Mouse (Mus musculus): Measurements from ENCODE around the gene Ezh1.

The Ezh1 gene

DNA sequence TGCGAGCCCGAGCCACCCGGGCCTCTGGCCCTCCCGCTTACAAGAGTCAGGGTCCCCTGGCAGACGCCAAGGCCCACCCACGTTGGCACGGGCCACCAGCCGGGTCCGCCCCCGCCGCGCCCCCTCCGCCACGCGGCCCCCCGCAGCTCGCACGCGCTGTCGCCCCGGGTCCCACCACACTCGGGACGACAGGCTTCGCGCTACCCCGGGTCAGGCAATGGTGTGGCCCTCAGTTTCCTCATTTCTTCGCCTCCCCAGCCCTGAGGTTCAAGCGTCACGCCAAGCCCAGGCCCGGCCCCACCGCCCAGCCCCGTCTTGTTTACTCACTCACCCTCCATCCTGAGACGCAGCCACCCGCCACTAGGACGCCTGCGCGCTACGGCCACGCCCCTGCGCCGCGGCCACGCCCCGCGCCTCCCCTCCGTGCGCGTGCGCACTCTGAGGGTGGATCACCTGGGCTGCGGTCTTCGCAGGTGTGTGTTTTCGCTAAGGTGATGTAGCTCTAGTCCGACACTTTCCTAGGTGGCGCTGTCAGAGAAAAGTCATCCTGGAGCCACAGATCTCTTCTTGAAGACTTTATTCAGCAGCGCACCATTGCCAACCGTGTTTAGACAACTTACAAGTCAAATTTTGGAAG, at the start of gene Ezh1:
TSS of gene Ezh1 (minus strand) at position 399 of the 637 bp plus-strand sequence.
- peak; percentile 75 for DNase-seq (ENCODE audit: low read depth, low spot score)

GRCm38 (mm10) chr11:101275309-101275708, 49.0 kb upstream of the Ezh1 start:
- no peak for DNase-seq (ENCODE audit: low read depth, low spot score)

DNA sequence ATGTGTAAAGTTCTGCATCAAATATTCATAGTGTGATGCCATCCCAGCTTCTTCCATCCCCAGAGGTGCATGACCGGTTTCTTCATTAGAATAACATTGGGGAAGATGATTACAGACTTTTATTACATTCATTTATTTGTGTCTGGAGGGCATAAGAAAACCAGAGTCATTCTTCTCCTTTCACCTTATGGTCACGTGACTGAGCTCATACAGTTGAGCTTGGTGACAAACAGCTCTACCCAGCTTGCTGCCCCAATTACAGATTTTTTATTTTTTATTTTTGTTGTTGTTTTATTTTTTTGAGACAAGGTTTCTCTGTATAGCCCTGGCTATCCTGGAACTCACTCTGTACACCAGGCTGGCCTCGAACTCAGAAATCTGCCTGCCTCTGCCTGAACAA, 46.2 kb upstream of the Ezh1 start:
- DNase-seq (ENCODE audit: low read depth, low spot score) = no peak

DNA sequence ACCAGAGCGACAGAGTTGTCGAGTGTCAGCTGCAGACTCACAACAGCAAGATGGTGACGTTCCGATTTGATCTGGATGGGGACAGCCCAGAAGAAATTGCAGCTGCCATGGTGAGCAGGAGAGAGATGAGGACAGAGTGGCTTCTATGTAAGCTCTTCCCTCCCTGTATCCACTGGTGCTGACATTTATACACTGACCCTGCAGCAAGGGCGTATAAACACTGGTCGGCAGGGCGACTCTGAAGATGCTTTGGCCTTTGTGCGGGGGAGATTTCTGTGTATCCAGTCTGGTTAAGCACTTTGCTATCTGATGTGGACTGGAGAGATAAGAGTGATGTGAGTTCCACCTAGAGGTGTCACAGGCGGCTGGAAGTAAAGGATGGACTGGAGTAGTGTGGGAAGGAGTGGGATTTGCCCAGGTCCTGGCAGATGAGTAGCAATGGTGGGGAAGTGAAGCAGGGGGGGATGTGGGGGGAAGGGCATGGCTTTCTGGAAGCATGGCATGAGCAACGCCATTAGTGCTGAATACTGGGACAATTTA, 43.4 kb upstream of the Ezh1 start:
- no peak for DNase-seq (ENCODE audit: low read depth, low spot score)

GRCm38 (mm10) chr11:101265906-101266305, 39.6 kb upstream of the Ezh1 start:
- DNase-seq (ENCODE audit: low read depth, low spot score) = no peak

DNA sequence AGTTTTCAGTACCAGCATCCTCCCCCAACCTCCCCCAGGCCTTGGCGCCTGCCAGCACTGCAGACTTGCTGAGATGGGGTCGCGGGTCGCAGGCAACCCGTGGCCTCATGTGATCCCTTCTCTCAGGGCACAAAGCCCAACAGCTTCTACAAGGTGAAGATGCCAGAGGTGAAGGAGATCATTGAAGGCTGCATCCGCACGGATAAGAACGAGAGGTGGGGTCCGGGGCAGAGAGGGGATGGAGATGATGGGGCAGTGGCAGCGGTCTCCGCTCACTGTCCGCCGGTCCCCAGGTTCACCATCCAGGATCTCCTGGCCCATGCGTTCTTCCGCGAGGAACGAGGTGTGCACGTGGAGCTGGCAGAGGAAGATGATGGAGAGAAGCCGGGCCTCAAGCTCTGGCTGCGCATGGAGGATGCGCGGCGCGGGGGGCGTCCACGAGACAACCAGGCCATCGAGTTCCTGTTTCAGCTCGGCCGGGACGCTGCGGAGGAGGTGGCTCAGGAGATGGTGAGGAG, 38.8 kb upstream of the Ezh1 start:
- DNase-seq (ENCODE audit: low read depth, low spot score) = no peak

GRCm38 (mm10) chr11:101263989-101264280, 37.7 kb upstream of the Ezh1 start:
- DNase-seq (ENCODE audit: low read depth, low spot score) = no peak

DNA sequence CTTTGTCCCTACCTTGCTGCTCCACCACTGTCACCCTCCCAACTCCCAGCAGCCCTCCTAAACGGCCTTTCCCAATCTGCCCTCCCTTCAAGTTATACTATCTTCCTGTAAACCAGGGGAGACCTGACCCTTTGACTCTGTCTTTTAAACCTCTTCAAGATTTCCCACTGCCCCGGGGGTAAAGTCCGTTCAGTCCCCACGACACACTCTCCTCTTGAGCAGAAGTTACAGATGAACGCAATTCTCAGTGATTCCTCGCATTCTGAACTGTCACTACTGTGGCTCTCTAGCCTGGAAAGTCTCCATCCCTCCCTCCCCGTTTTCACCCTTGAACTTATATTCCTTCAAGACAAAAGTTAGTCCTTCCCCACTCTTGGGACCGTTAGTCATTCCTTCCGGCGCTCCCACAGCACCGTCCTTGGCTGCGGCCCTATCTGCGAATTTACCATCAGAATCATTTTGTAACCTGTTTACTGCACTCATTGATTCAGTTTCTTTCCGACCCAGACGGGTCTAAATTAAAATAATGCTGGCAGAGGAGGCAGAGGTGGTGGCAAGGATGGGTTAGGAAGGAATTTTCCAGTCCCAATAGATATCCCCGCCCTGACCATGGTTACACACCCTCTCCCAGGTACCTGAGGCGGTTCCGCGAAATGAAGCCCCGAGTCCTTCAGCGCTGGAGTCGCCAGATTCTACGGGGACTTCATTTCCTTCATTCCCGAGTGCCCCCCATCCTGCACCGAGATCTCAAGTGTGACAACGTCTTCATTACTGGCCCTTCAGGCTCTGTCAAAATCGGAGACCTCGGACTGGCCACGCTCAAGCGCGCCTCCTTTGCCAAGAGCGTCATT, 37.1 kb upstream of the Ezh1 start:
- no peak for DNase-seq (ENCODE audit: low read depth, low spot score)

- DNase-seq (ENCODE audit: low read depth, low spot score) = no peak
Observed at GRCm38 (mm10) chr11:101262272-101262967, 36.2 kb upstream of the Ezh1 start.

DNA sequence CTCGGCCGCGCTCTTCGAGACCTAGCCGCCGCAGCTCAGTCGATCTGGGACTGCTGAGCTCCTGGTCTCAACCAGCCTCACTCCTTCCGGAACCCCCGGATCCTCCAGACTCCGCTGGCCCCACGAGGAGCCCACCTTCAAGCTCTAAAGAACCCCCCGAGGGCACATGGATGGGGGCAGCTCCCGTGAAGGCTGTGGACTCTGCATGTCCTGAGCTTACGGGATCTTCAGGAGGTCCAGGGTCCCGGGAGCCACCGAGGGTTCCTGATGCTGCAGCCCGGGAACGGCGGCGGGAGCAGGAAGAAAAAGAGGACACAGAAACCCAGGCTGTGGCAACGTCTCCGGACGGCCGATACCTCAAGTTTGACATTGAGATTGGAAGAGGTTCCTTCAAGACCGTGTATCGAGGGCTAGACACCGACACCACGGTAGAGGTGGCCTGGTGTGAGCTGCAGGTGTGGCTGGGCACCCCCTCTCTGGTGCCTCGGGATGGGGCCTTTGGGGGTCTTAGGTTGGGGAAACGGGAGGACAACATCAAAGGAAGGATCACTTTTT, 34.6 kb upstream of the Ezh1 start:
- DNase-seq (ENCODE audit: low read depth, low spot score) = no peak

GRCm38 (mm10) chr11:101259948-101260825, 33.9 kb upstream of the Ezh1 start, which contains the start of gene Wnk4:
Wnk4 (plus strand) TSS chr11:101260567.
- peak; percentile 64 for DNase-seq (ENCODE audit: low read depth, low spot score)

GRCm38 (mm10) chr11:101259261-101259712, 33.0 kb upstream of the Ezh1 start:
- no peak for DNase-seq (ENCODE audit: low read depth, low spot score)

- no peak for DNase-seq (ENCODE audit: low read depth, low spot score)
Observed at GRCm38 (mm10) chr11:101255826-101256775, 29.8 kb upstream of the Ezh1 start.

DNA sequence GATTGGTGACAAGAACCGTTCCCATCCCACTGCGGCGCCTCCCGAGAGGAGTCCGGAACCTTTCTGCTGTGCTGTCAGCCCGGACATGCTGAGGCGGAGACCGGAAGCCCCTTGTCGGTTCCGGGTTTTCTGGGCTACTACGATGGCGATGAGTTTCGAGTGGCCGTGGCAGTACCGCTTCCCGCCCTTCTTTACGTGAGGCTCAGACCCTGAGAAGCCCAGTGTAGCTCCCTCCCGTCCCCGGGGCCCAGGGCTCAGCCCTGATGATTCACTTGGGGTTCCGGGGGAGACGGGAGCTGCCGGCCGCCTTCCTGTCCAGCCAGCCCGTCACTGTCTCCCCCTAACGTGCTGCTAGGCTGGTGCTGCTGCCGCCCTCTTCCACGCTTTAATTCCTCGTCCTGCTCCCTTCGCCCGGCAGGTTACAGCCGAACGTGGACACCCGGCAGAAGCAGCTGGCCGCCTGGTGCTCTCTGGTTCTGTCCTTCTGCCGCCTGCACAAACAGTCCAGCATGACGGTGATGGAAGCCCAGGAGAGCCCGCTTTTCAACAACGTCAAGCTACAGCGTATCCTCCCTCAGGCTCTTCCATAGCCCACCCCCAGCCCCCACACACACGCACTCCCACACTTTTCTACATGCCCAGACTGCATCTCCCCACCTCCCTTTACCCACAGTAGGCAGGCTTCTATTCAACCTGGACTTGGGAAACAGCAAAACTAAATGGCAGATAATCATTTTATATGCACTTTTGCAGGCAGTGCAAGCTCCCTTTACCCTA, 27.5 kb upstream of the Ezh1 start, which contains the start of gene Vps25:
TSS of gene Vps25 (plus strand) at position 95 of the 777 bp plus-strand sequence.
- peak; percentile 74 for DNase-seq (ENCODE audit: low read depth, low spot score)

DNA sequence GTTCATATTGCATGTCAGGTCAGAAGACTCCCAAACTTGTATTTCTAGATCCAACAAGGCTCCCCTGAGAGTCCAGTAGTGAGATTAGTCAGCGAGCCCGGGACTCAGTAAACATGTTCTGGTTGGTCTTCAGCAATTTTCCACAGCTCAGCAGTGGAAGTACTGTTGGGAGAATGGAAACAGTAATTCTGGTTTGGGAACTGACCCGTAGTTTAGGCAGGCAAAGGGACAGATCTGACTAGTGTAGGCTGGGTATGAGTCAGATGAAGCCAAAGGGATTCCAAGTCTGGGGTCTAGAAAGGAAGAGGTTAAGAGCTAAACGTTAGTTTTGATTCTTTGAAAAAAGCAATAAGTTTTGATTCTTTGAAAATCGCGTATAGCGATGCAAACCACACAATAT, 26.7 kb upstream of the Ezh1 start:
- DNase-seq (ENCODE audit: low read depth, low spot score) = no peak

DNA sequence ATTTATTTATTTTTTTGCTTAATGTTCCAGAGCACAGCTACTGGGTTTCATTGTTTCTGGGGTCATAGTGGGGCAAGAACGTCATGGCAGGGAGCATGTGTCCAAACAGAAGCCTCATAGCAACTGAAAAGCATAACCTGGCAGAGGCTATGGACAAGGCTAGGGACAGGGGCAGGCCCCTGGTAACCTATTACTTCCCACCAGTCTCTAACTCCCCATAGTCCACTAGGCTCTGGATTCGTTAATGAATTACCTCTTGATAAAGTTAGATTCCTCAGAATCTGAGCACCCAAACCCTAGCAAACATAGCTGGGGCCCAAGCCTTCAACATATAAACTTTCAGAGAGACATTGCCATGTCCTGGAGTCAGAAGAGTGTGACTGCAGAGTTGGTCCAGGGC, 24.8 kb upstream of the Ezh1 start:
- no peak for DNase-seq (ENCODE audit: low read depth, low spot score)

- peak; percentile 73 for DNase-seq (ENCODE audit: low read depth, low spot score)
Observed at GRCm38 (mm10) chr11:101248258-101248994, 22.2 kb upstream of the Ezh1 start.

- no peak for DNase-seq (ENCODE audit: low read depth, low spot score)
Observed at GRCm38 (mm10) chr11:101247521-101248030, 21.3 kb upstream of the Ezh1 start.

Data from forelimb bud, embryonic 11.5 days (tissue).